Mouse (Mus musculus) testis, adult 10 weeks (tissue): ENCODE data around the gene Msmp. TPM values are rescaled to one million over a fixed set of nuclear protein-coding genes. Genes with fewer than 3 reads are reported as not detected.

Experiments
- polyA plus RNA-seq: library from polyadenylated mRNA; stranded (reverse); fragments of 350-450 nt; fragmentation: Illumina TruSeq; extraction: RNeasy Lipid Tissue Mini Kit (QIAGEN cat#74804); gene quantifications from one replicate; pipeline ENCODE4 v1.2.3, GENCODE M21; 2014; ENCODE audit warnings: low read depth, low replicate concordance

Msmp gene
- polyA plus RNA-seq = not detected

GRCm38 (mm10) chr4:43584444-43585416 is at the start of gene Msmp:
Msmp (minus strand) TSS chr4:43584494.

GRCm38 (mm10) chr4:43631046-43631955 is 47.0 kb upstream of the Msmp start, which contains the start of gene Npr2:
Npr2 (plus strand) TSS chr4:43631935.

GRCm38 (mm10) chr4:43578376-43579204 is 5.7 kb downstream of the Msmp start, which contains the start of the genes Rgp1 and Gba2:
Rgp1 (plus strand) TSS chr4:43578715.
Gba2 (minus strand) TSS chr4:43578873.

GRCm38 (mm10) chr4:43561997-43562768 is 22.1 kb downstream of the Msmp start, which contains the start of the genes Creb3 and Tln1:
Creb3 (plus strand) TSS chr4:43562332.
Tln1 (minus strand) TSS chr4:43562691.

Other genes with a start within 250 kb of the Msmp start
- 1.3 TPM for gene Rusc2, start 202.5 kb downstream of the Msmp start, polyA plus RNA-seq
- 0.35 TPM for gene Fam166b, start 155.4 kb downstream of the Msmp start, polyA plus RNA-seq
- gene Tesk1, start 142.6 kb downstream of the Msmp start, polyA plus RNA-seq = 13.6 TPM
- gene Cd72, start 129.9 kb downstream of the Msmp start, polyA plus RNA-seq = 0.14 TPM
- gene Sit1, start 100.8 kb downstream of the Msmp start, polyA plus RNA-seq = not detected
- 2.4 TPM for gene Ccdc107, start 91.6 kb downstream of the Msmp start, polyA plus RNA-seq
- gene Arhgef39, start 84.8 kb downstream of the Msmp start, polyA plus RNA-seq = 5.1 TPM
- not detected for gene Car9, start 77.5 kb downstream of the Msmp start, polyA plus RNA-seq
- 2.8 TPM for gene Tpm2, start 60.7 kb downstream of the Msmp start, polyA plus RNA-seq
- gene Creb3, start 22.2 kb downstream of the Msmp start, polyA plus RNA-seq = 12.2 TPM
- gene Tln1, start 21.8 kb downstream of the Msmp start, polyA plus RNA-seq = 39.2 TPM
- 2.8 TPM for gene Rgp1, start 5.8 kb downstream of the Msmp start, polyA plus RNA-seq
- 8.7 TPM for gene Gba2, start 5.6 kb downstream of the Msmp start, polyA plus RNA-seq
- 0.94 TPM for gene Npr2, start 47.4 kb upstream of the Msmp start, polyA plus RNA-seq
- gene Spag8, start 69.1 kb upstream of the Msmp start, polyA plus RNA-seq = 7.7 TPM
- gene Hint2, start 72.0 kb upstream of the Msmp start, polyA plus RNA-seq = 0.91 TPM
- 11.4 TPM for gene Tmem8b, start 84.5 kb upstream of the Msmp start, polyA plus RNA-seq
- 179 TPM for gene Fam221b, start 84.7 kb upstream of the Msmp start, polyA plus RNA-seq
- not detected for gene Olfr70, start 116.3 kb upstream of the Msmp start, polyA plus RNA-seq
- not detected for gene Olfr71, start 125.8 kb upstream of the Msmp start, polyA plus RNA-seq
- not detected for gene Hrct1, start 142.7 kb upstream of the Msmp start, polyA plus RNA-seq
- gene Spaar, start 145.5 kb upstream of the Msmp start, polyA plus RNA-seq = 1.9 TPM
- not detected for gene Olfr159, start 186.5 kb upstream of the Msmp start, polyA plus RNA-seq
- not detected for gene Olfr156, start 239.4 kb upstream of the Msmp start, polyA plus RNA-seq